Mouse (Mus musculus) heart, adult 18-20 months (tissue): ENCODE results near the gene D6Ertd527e. TPM values are rescaled to one million over a fixed set of nuclear protein-coding genes. Genes with fewer than 3 reads are reported as not detected.
"Not testable (repeated sequence)": the region's sequence is repeated elsewhere in the genome, so short reads cannot be mapped to it uniquely, and the experiment has no call there.

Source experiments
- DNase-seq, 2 experiments: peaks; one replicate each; pipeline ENCODE4 v3.0.0; 2021 to 2022; ENCODE audit warnings: mixed read lengths in 1 of 2
- long read RNA-seq, 2 experiments: library from polyadenylated mRNA; stranded (forward); transcript quantifications; one replicate each; pipeline ENCODE4 v2.0.0; 2021
- total RNA-seq, 2 experiments: library from RNA; stranded (reverse); gene quantifications; 2 replicates each; pipeline ENCODE4 v1.2.3; 2021

Gene D6Ertd527e
- total RNA-seq = not detected
- long read RNA-seq, experiment 1 = 0 reads
- long read RNA-seq, experiment 2 = 0 reads

DNA sequence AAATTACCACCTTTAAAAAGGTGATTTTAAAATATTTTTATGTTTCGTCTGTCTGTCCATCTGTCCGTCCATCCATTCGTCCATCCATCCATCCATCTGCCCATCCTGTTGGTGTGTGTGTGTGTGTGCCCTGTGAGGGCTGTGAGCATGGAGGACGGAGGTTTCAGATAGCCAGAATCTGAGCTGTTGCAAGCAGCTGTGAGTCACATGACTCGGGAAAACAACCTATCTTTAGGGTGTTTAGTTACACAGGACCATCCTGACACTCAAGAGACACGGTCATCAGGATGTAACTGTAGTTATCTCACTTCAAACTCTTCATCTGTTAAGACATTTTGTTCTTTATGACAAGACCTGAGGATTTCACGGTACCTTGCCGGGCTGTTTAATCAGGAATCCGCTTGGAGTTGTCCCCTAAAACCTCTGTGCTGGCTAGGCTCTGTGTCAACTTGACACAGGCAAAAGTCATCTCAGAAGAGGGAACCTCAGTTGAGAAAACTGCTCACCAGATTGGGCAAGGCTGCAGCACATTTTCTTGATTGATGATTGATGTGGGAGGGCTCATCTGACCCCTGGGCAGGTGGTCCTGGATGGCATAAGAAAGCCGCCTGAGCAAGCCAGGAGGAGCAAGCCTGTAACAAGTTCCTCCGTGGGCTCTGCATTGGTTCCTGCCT is at the start of gene D6Ertd527e:
Gene D6Ertd527e (plus strand): TSS at position 624 of the 674 bp plus-strand sequence.
- DNase-seq = no peak

DNA sequence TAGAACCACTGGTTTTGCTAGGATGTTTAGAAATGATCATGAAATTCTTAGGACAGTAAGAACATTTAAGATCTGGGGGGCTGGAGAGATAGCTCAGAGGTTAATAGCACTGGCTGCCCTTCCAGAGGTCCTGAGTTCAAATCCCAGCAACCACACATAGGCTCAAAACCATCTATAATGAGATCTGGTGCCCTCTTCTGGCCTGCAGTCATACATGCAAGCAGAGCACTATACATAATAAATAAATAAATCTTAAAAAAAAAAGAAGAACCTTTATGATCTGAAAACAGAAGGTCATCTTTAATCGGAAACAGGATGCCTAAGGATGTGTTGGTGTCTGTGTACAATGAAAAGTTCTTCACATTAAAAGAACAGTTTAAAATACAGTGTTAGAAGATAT is 44.8 kb upstream of the D6Ertd527e start:
- DNase-seq = no peak

GRCm38 (mm10) chr6:87063586-87063985 is 41.0 kb upstream of the D6Ertd527e start:
- DNase-seq = no peak

DNA sequence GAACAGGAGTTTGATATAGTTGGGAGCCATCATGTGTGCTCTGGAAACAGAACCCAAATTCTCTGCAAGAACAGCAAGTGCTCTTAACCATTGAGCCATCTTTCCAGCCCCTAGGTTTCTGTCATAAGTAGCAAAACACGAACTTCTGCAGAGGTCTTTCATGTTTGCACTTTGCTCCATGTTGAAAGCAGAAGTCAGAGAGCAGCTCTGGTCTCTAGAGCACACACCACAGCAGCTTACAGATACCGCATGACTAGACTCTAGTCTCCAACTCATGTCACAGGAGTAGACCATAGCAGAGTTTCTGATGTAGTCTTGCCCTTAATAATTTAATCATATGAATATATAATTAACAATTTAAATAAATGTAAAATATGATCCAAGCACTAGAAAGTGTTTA is 36.3 kb upstream of the D6Ertd527e start:
- DNase-seq = no peak

DNA sequence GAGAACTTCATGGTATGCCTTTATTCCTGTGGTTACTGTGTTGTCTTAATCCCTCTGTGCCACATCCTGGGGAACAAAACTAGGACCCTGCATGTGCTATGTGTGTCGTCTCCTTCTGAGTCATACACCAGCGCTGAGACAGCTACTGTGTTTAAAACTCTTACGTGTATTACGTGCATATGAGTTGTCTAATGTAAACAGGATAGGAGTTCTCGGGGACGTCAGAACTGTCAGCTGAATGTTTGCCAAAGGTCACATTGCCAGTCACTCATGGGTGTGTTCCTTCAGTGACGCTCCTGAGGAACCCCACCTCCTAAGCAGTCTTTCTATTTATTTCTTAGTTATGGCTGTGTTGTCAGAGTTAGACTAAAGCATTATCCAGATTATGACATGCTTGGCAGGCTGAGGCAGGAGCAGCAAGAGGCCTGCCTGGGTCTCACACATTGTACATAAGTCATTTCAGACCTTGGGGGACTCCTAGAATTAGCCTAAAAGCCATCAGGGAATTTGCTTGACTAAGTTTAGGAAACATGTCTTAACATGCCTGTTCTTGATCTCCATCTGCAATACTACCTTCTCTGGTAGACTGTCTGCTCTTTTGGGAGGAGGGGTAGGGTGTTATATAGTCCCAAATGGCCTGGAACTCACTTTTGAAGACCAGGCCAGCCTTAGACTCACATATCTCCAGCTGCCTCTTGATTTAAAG is 35.2 kb upstream of the D6Ertd527e start:
- no peak for DNase-seq

GRCm38 (mm10) chr6:87070641-87071040 is 33.9 kb upstream of the D6Ertd527e start:
- DNase-seq = no peak

- DNase-seq = no peak
Measured at GRCm38 (mm10) chr6:87072759-87073158, 31.8 kb upstream of the D6Ertd527e start.

GRCm38 (mm10) chr6:87075092-87075685 is 29.4 kb upstream of the D6Ertd527e start:
- DNase-seq = no peak

DNA sequence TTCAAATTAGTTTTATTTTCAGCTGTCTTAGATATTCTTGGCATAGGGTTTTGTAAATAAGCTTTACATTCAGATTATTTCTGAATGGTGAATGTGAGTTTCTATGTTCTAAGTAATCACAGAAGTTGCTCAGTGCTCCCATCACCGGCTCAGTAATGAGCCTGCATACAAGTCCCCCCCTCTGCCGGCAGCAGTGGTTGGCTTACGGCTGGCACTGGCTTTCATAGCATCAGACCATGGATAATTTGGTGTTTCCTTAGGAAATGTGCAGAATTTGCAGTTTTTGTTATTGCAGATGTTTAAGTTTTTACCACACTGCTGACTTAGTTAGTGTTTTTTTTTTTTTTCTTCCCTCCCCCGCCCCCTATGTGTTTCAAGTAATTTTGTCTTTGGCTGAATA is 25.1 kb upstream of the D6Ertd527e start:
- DNase-seq = no peak

DNA sequence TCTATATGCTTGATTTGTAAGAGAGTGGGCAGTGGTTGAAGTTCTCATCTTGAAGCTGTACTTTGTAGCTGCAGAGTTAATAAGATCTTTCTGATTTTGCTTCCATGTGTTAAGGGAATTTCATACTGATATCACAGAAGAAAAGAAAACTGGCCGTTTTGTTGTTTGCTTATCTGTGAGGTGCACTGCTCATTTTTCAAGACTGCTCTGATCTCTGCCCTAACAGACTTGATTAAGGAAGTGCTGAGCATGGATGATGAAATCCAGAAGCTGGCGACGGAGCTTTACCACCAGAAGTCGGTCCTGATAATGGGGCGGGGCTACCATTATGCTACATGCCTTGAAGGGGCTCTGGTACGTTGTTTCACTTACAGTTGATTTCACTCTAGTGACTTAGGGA is 19.5 kb upstream of the D6Ertd527e start:
- no peak for DNase-seq

GRCm38 (mm10) chr6:87088356-87088755 is 16.2 kb upstream of the D6Ertd527e start:
- DNase-seq = no peak

- DNase-seq = no peak
Measured at GRCm38 (mm10) chr6:87090877-87091276, 13.7 kb upstream of the D6Ertd527e start.

DNA sequence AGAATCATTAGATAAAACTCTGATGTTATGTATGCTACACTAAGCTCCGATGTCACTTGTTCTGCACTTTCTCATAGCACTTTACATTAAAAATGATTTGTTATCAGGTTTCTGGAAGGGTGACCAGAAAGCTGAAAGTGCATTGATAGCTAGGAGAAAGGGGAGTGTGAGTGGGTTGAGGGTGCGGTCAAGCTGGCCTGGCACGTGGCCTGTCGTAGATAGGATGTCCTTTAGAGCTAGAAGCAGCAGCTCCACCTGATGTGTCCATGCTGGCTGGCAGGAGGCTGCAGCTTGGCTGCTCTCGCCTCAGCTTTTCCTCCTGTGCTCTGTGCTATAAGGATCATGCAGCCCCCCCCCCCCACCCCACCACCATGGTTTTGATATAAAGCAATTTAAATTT is 12.1 kb upstream of the D6Ertd527e start:
- no peak for DNase-seq

GRCm38 (mm10) chr6:87093631-87094030 is 10.9 kb upstream of the D6Ertd527e start:
- DNase-seq = not testable (repeated sequence)

GRCm38 (mm10) chr6:87099261-87099660 is 5.3 kb upstream of the D6Ertd527e start:
- DNase-seq = no peak

DNA sequence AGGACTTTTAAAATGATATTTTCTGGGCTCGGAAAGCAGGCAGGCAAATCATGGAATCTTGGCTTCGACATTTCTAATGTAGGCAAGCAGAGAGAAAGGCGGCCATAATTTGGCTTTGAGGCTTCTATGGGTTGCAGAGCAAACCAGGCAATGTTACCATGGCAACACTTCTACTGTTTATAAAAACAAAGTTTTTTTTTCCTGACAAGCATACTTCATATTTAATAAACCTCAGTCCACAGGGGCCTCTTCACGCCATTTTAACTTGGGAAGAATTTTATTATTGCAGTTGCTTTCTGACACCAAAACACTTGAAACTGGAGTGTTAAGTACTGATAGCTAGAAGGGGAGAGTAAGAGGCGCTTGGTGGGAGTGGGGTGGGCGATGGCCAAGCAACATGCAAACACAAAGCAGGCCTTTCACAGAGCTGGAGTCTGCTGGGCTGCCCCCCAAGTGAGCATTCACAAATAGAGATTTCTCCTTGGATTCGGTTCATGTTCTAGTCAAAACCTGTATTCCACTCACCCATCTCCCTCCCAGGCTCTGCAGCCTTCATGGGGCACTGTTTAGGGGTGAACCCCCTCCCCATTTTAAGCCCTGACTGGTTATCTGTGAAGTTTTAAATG is 4.8 kb upstream of the D6Ertd527e start:
- DNase-seq = peak; percentile 9 to 29

GRCm38 (mm10) chr6:87100297-87101020 is 4.1 kb upstream of the D6Ertd527e start:
- DNase-seq = no peak

DNA sequence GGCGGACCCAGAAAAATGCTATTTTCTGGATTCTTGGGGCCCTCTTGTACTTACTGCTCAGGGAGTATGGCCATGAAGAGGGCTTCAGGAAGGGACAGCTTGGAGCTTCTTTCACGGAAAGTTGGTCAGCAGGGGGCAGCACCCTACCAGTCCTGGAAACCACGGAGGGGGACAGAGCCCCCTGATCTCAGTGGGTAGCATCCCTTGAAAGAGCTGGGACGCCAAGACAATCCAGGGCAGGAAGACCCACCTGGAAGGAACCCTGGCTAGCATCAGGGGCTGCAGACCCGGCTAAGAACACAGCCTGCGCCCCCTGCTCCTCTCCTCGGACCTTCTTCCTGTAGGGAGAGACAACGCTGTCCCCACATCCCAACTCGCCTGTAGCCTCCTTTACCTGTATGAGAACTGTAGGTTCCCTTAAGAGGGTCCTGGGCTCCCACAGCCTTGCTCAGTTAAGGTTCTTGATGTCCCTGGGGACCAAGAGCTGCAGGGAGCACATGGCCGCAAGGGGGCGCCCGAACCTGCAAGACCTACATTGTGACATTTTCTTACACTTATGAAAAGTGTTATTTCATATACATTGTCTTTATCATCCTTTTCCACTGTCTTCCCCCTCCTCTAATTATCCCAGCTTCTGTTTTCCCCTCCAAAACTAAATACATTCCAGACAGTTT is 3.1 kb upstream of the D6Ertd527e start:
- peak; percentile 78 to 94 for DNase-seq

DNA sequence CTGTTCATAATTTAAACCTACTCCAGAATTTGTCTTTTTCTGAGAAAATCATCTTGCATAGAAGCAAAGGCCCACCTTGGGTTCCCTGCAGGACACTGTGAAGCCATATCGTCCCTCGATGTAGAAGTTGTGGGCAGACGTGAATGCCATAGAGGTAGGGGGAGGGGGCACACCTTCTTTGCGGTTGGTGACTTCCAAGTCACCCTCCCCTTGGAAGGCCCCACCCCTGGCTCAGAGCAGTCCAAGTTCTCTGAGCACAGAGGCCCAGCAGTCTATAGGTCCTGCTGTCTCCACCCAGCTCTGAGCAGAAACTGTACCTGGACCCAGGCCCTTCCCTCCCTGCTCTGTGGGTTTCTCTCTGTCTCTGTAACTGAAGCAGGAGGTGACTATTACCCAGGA is 2.6 kb upstream of the D6Ertd527e start:
- peak; percentile 8 to 22 for DNase-seq

DNA sequence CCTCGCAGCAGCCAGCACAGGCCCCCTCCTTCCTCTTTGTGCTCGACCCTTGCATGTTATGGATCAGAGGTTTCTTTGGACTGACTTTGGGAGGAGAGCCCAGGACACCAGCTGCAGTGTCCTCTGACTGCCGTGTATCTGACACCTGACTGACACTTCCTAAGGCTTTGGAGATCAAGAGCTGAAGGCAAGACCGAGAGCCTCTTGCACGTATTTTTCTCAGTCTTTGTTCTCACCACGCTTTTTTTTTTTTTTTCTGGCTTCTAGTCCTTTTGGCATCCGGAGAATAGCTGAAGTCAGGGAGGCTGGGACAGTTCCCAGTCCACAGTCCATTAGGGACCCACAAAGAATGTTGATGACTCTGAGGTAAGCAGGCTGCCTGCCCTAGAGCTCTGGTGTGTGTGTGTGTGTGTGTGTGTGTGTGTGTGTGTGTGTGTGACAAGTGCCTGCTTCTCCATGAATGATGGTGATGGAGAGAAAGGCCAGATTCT is 2.1 kb upstream of the D6Ertd527e start:
- peak; percentile 32 to 54 for DNase-seq

DNA sequence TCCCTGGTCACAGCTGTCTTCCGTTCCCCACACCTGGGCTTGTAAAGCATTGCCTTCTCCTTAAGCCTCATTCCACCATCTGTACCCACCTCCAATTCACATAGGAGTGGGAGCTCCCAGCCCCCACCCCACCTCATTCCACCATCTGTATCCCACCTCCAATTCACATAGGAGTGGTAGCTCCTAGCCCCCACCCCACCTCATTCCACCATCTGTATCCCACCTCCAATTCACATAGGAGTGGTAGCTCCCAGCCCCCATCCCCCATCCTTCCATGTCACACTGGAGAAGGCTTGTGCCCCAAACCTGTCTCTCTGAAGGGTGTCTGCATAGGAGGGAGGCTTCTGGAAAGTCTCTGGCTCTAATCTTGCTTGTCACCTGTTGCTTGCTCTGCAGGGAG is 1.2 kb upstream of the D6Ertd527e start:
- no peak for DNase-seq
